Mouse (Mus musculus): Measurements from ENCODE around the gene 4931440F15Rik. TPM values are rescaled to one million over a fixed set of nuclear protein-coding genes. Genes with fewer than 3 reads are reported as not detected.
"Not testable (repeated sequence)": the region's sequence is repeated elsewhere in the genome, so short reads cannot be mapped to it uniquely, and the experiment has no call there.

The 4931440F15Rik gene
- polyA plus RNA-seq, 1 experiment from 2014 or later: 0.67 TPM

GRCm38 (mm10) chr11:29827729-29828128, 2.3 kb upstream of the 4931440F15Rik start:
- Histone ChIP-seq H3K27me3 (ENCODE audit: control insufficient read depth, insufficient read depth, low read length) (peaks cover 18% of the 10 kb centered on the region), H3K4me2 (replicated peaks) (no peak overlapping the region), H3K4me3 (replicated peaks; ENCODE audit: low read length) (no peak overlapping the region), H3K27ac (no peak overlapping the region), H3K9ac (no peak overlapping the region), H3K9me3 (ENCODE audit: control insufficient read depth, low read length) (no peaks in the 10 kb centered on the region), H3K36me3 (replicated peaks; ENCODE audit: control insufficient read depth, insufficient read depth) (no peaks in the 10 kb centered on the region; the same call in 1 of the 2 replicates), H3K4me1 (replicated peaks; ENCODE audit: control insufficient read depth, insufficient read depth, low read length) (no peaks in the 10 kb centered on the region)
- 79% methylated on average over 2 of the region's 2 CpGs for WGBS
- DNase-seq (ENCODE audit: low spot score) (no peak), ATAC-seq (ENCODE audit: low FRiP score) (no peak)

- no peaks in the 10 kb centered on the region for H3K4me1 ChIP-seq (replicated peaks; ENCODE audit: control insufficient read depth, insufficient read depth, low read length)
- ATAC-seq (ENCODE audit: low FRiP score) (no peak), DNase-seq (ENCODE audit: low spot score) (no peak)
- peaks cover 18% of the 10 kb centered on the region for H3K27me3 ChIP-seq (ENCODE audit: control insufficient read depth, insufficient read depth, low read length)
- no peaks in the 10 kb centered on the region for H3K9me3 ChIP-seq (ENCODE audit: control insufficient read depth, low read length)
- no peak overlapping the region for H3K27ac ChIP-seq
- 89% methylated on average over 1 of the region's 1 CpGs for WGBS
- H3K4me3 ChIP-seq (replicated peaks; ENCODE audit: low read length): no peak overlapping the region
- no peak overlapping the region for H3K9ac ChIP-seq
- no peaks in the 10 kb centered on the region for H3K36me3 ChIP-seq (replicated peaks; ENCODE audit: control insufficient read depth, insufficient read depth)
- no peak overlapping the region for H3K4me2 ChIP-seq (replicated peaks)
These were observed 533 bp upstream of the 4931440F15Rik start for GRCm38 (mm10) chr11:29826001-29826400.

GRCm38 (mm10) chr11:29824474-29825270, 796 bp downstream of the 4931440F15Rik start:
- H3K4me2 ChIP-seq (replicated peaks): peak overlapping the region; percentile 35

GRCm38 (mm10) chr11:29823141-29823540, 2.3 kb downstream of the 4931440F15Rik start:
- H3K9me3 ChIP-seq (ENCODE audit: control insufficient read depth, low read length): no peaks in the 10 kb centered on the region
- no peaks in the 10 kb centered on the region for H3K36me3 ChIP-seq (replicated peaks; ENCODE audit: control insufficient read depth, insufficient read depth)
- no peak for DNase-seq (ENCODE audit: low spot score)
- H3K9ac ChIP-seq: no peak overlapping the region
- no peak for ATAC-seq (ENCODE audit: low FRiP score)
- 94% methylated on average over 2 of the region's 2 CpGs for WGBS
- H3K4me3 ChIP-seq (replicated peaks; ENCODE audit: low read length): no peak overlapping the region
- H3K4me1 ChIP-seq (replicated peaks; ENCODE audit: control insufficient read depth, insufficient read depth, low read length): no peaks in the 10 kb centered on the region
- no peak overlapping the region for H3K4me2 ChIP-seq (replicated peaks)
- H3K27ac ChIP-seq: no peak overlapping the region
- peaks cover 18% of the 10 kb centered on the region for H3K27me3 ChIP-seq (ENCODE audit: control insufficient read depth, insufficient read depth, low read length)

More at GRCm38 (mm10) chr11:29824474-29825270, 796 bp downstream of the 4931440F15Rik start:
- WGBS: 19% methylated on average over 54 of the region's 62 CpGs
- H3K27me3 ChIP-seq (ENCODE audit: control insufficient read depth, insufficient read depth, low read length): peaks cover 18% of the 10 kb centered on the region
- DNase-seq (ENCODE audit: low spot score); H3K9me3 ChIP-seq (ENCODE audit: control insufficient read depth, low read length); H3K4me3 ChIP-seq (replicated peaks; ENCODE audit: low read length); H3K9ac ChIP-seq; H3K4me1 ChIP-seq (replicated peaks; ENCODE audit: control insufficient read depth, insufficient read depth, low read length); H3K27ac ChIP-seq; H3K36me3 ChIP-seq (replicated peaks; ENCODE audit: control insufficient read depth, insufficient read depth): not testable (repeated sequence)
- peak; percentile 44 for ATAC-seq (ENCODE audit: low FRiP score)

GRCm38 (mm10) chr11:29815670-29816069, 9.8 kb downstream of the 4931440F15Rik start:
- no peaks in the 10 kb centered on the region for H3K9me3 ChIP-seq (ENCODE audit: control insufficient read depth, low read length)
- DNase-seq (ENCODE audit: low spot score) (no peak), ATAC-seq (ENCODE audit: low FRiP score) (no peak)
- H3K4me3 ChIP-seq (replicated peaks; ENCODE audit: low read length): no peak overlapping the region
- H3K27ac ChIP-seq: no peak overlapping the region
- no peaks in the 10 kb centered on the region for H3K27me3 ChIP-seq (ENCODE audit: control insufficient read depth, insufficient read depth, low read length)
- no peak overlapping the region for H3K9ac ChIP-seq
- no peak overlapping the region for H3K4me2 ChIP-seq (replicated peaks)
- no peaks in the 10 kb centered on the region for H3K4me1 ChIP-seq (replicated peaks; ENCODE audit: control insufficient read depth, insufficient read depth, low read length)
- no peaks in the 10 kb centered on the region for H3K36me3 ChIP-seq (replicated peaks; ENCODE audit: control insufficient read depth, insufficient read depth)

GRCm38 (mm10) chr11:29815261-29815660, 10.2 kb downstream of the 4931440F15Rik start:
- ATAC-seq (ENCODE audit: low FRiP score) (no peak), DNase-seq (ENCODE audit: low spot score) (no peak)
- Histone ChIP-seq H3K9me3 (ENCODE audit: control insufficient read depth, low read length) (no peaks in the 10 kb centered on the region), H3K27ac (no peak overlapping the region), H3K4me2 (replicated peaks) (no peak overlapping the region), H3K4me1 (replicated peaks; ENCODE audit: control insufficient read depth, insufficient read depth, low read length) (no peaks in the 10 kb centered on the region), H3K9ac (no peak overlapping the region), H3K27me3 (ENCODE audit: control insufficient read depth, insufficient read depth, low read length) (no peaks in the 10 kb centered on the region), H3K4me3 (replicated peaks; ENCODE audit: low read length) (no peak overlapping the region), H3K36me3 (replicated peaks; ENCODE audit: control insufficient read depth, insufficient read depth) (no peaks in the 10 kb centered on the region)
- WGBS: 85% methylated on average over 3 of the region's 3 CpGs

- 82% methylated on average over 1 of the region's 1 CpGs for WGBS
- ATAC-seq (ENCODE audit: low FRiP score) (no peak), DNase-seq (ENCODE audit: low spot score) (no peak)
- Histone ChIP-seq H3K4me1 (replicated peaks; ENCODE audit: control insufficient read depth, insufficient read depth, low read length) (no peaks in the 10 kb centered on the region), H3K36me3 (replicated peaks; ENCODE audit: control insufficient read depth, insufficient read depth) (no peaks in the 10 kb centered on the region), H3K27me3 (ENCODE audit: control insufficient read depth, insufficient read depth, low read length) (no peaks in the 10 kb centered on the region), H3K9ac (no peak overlapping the region), H3K4me2 (replicated peaks) (no peak overlapping the region), H3K27ac (no peak overlapping the region), H3K4me3 (replicated peaks; ENCODE audit: low read length) (no peak overlapping the region), H3K9me3 (ENCODE audit: control insufficient read depth, low read length) (no peaks in the 10 kb centered on the region)
These were observed 12.2 kb downstream of the 4931440F15Rik start for GRCm38 (mm10) chr11:29813267-29813666.

- H3K4me1 ChIP-seq (replicated peaks; ENCODE audit: control insufficient read depth, insufficient read depth, low read length): no peaks in the 10 kb centered on the region
- WGBS: 90% methylated on average over 3 of the region's 3 CpGs
- H3K9ac ChIP-seq: no peak overlapping the region
- no peak overlapping the region for H3K27ac ChIP-seq
- H3K9me3 ChIP-seq (ENCODE audit: control insufficient read depth, low read length): no peaks in the 10 kb centered on the region
- H3K4me2 ChIP-seq (replicated peaks): no peak overlapping the region
- DNase-seq (ENCODE audit: low spot score) (no peak), ATAC-seq (ENCODE audit: low FRiP score) (no peak)
- no peak overlapping the region for H3K4me3 ChIP-seq (replicated peaks; ENCODE audit: low read length)
- no peaks in the 10 kb centered on the region for H3K27me3 ChIP-seq (ENCODE audit: control insufficient read depth, insufficient read depth, low read length)
- H3K36me3 ChIP-seq (replicated peaks; ENCODE audit: control insufficient read depth, insufficient read depth): no peaks in the 10 kb centered on the region
These were observed 13.0 kb downstream of the 4931440F15Rik start for GRCm38 (mm10) chr11:29812475-29812874.

GRCm38 (mm10) chr11:29810324-29810723, 15.1 kb downstream of the 4931440F15Rik start:
- Histone ChIP-seq H3K36me3 (replicated peaks; ENCODE audit: control insufficient read depth, insufficient read depth) (no peaks in the 10 kb centered on the region), H3K27ac (no peak overlapping the region), H3K27me3 (ENCODE audit: control insufficient read depth, insufficient read depth, low read length) (no peaks in the 10 kb centered on the region), H3K4me3 (replicated peaks; ENCODE audit: low read length) (no peak overlapping the region), H3K4me1 (replicated peaks; ENCODE audit: control insufficient read depth, insufficient read depth, low read length) (no peaks in the 10 kb centered on the region), H3K9me3 (ENCODE audit: control insufficient read depth, low read length) (no peaks in the 10 kb centered on the region), H3K9ac (no peak overlapping the region), H3K4me2 (replicated peaks) (no peak overlapping the region)
- DNase-seq (ENCODE audit: low spot score) (no peak), ATAC-seq (ENCODE audit: low FRiP score) (no peak)
- 73% methylated on average over 3 of the region's 3 CpGs for WGBS
